Mouse (Mus musculus) right cerebral cortex, postnatal 4 days (tissue): ENCODE data around the gene Ctnnal1.
A peak's percentile ranks its signal among the peaks of the same experiment; 100 is the strongest.

Experiments used
- DNase-seq: peaks from one replicate; pipeline ENCODE4 v3.0.0-alpha.2; 2022

Gene Ctnnal1

DNA sequence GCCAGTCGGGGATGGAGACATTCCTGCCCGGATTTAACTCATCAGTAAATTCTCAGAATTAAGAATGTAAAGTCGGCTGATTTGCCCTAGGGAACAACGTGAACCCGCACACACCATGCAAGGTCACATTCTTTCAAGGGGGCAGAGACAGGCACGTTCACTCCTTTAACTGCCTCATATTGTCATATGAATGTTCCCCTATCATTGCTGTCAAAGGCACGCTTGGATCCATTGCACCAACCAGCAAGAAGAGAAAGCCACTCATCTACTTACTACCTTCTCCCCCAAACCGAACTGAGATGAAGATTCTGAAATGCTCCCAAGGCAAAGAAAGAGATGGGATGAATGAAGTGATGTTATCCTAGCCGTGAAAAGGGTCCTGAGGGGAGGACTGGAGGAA is 6.3 kb downstream of the Ctnnal1 start:
- no peak for DNase-seq

GRCm38 (mm10) chr4:56856371-56856949 is 8.5 kb downstream of the Ctnnal1 start:
- no peak for DNase-seq

- no peak for DNase-seq
Measured at GRCm38 (mm10) chr4:56855935-56856334, 9.1 kb downstream of the Ctnnal1 start.

- DNase-seq, result no peak
Measured at GRCm38 (mm10) chr4:56850724-56851123, 14.3 kb downstream of the Ctnnal1 start.

- no peak for DNase-seq
Measured at GRCm38 (mm10) chr4:56848044-56848443, 16.9 kb downstream of the Ctnnal1 start.

DNA sequence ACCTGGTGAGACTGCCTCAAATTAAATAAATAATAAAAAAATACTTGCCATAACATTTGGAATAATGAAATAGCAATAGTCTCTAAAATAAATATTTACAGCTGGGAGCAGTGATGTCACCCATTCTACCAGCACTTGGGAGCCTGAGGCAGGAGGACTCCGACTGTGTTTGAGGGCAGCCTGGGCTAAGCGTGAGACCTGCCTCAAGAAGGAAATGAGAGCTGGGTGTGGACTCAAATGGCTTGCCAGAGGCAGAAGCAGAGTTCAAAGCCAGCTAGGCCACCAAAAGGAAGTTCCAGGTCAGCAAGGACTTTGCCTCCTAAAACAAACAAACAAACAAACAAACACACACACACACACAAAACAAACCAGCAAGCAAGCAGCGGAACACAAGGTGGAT is 17.6 kb downstream of the Ctnnal1 start:
- no peak for DNase-seq

DNA sequence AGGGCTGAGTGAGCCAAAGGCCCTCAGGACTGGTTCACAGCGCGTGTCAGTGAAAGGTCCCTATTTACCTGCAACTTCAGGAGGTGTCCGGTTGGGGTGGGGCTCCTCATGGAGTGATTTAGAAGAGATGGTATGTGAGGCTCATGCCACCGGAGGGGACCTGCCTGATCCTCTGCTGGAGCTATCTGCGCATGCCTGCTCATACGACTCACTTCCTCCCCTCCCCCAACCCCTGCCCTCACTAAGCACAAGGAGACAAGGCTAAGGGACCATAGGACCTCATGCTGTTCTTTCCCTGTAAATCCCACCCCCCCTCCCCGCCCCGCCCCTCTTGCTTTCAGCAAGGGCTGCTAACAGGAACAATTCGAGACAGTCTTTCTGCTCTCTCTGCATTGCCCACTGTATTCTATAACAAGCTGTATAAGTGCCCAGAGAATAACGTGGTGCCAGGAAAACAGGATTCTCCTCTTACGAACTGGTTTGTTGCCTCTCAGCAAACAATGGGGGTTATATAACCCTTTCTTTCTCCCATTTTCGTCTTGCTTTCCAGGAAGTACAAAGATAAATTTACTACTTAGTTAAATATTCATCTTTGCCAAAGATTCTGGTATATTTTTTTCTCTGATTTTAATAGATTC is 19.0 kb downstream of the Ctnnal1 start:
- no peak for DNase-seq

- DNase-seq, result no peak
Measured at GRCm38 (mm10) chr4:56844911-56845310, 20.1 kb downstream of the Ctnnal1 start.

GRCm38 (mm10) chr4:56843963-56844362 is 21.0 kb downstream of the Ctnnal1 start:
- no peak for DNase-seq

- no peak for DNase-seq
Measured at GRCm38 (mm10) chr4:56842501-56842900, 22.5 kb downstream of the Ctnnal1 start.

DNA sequence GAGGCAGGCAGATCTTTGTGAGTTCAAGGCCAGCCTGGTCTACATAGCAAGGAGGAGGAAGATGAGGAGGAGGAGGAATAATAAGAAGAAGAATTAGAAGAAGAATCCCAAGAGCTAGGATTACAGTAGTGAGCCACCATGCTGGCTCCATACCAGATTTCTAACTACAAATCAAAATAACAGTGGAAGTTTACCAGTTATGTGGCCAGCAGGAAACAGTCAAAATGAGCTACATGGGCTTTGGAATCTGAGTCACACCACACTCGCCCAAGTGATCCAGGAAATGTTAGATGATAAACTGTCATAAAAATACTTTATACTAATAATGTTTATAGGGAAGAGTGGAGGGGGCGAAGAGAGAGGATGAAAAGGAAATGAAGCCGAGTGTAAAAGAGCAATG is 24.7 kb downstream of the Ctnnal1 start:
- DNase-seq, result no peak

GRCm38 (mm10) chr4:56837661-56838060 is 27.3 kb downstream of the Ctnnal1 start:
- no peak for DNase-seq

DNA sequence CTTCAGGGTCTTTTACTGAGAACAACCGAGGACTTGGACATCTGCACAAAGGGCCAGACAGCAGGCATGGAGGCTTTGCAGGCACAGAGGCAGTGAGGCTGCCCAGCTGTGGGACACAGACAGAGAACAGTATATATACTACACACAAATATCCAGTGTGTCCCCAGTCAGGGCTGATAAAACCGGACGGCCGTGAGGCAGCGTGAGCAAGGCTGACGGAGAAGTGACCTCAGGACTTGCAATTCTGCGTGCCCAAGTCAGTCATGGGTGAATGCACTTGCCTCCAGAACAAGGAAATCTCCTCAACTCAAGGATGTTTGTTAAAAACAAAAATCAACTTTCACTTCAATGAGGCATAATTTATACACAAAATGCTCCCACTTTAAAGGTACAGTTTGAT is 33.0 kb downstream of the Ctnnal1 start:
- DNase-seq, result no peak

GRCm38 (mm10) chr4:56831013-56831609 is 33.9 kb downstream of the Ctnnal1 start:
- DNase-seq, result no peak

- DNase-seq, result peak; percentile 13
Measured at GRCm38 (mm10) chr4:56829511-56829921, 35.5 kb downstream of the Ctnnal1 start.

DNA sequence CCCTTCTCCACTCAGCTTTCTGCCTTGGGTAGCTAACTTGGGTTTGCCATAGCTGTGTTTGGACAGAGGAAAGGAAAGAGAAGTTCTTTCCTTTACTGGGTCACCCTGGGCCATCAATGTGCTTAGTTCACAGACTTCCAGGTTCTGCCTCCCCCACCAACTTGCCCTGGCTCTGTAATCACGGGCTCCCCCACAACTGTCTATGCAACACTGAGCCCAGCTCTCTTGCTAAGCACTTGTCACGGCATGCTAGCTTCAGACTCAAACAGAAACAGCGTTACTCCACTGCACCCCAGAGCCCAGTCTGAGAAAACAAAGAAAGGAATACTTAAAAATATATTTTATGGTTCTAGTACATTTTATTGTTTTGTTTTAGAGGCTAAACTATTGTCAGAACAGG is 36.1 kb downstream of the Ctnnal1 start:
- no peak for DNase-seq

DNA sequence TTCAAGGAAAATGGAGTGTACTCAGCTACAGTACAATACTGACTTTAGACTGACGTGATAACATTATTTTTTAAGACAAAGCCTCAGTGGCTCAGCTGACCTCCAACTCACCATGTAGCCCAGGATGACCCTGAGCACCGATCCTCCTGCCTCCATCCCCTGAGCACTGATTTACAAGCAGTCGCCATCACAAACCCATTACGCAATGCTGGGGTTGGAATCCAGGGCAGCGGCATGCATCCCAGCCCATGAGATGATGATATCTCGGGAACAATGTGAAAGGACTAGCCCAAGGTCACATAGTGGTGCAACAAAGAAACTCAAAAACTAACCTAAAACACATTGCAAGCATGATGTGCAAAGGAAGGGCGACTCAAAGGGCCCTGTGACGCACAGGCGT is 40.8 kb downstream of the Ctnnal1 start:
- no peak for DNase-seq

GRCm38 (mm10) chr4:56820017-56820550 is 44.9 kb downstream of the Ctnnal1 start:
- DNase-seq, result no peak

DNA sequence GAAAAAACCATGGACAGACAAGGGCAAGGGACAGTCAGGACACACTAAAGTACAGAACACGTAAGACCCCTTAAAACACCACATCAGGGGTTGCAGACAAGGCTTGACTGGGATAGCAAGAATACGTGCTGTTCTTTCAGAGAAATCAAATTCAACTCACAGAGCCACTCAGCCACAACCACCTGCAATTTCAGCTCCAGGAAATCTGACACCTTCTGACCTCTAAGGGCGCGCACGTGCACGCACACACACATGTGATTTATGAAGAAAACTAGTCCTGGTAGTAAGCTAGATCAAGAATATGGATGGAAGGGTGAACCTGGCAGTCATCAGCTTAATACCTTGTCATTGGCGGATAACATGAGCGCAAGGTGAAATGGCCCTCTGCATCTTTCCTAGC is 49.9 kb downstream of the Ctnnal1 start:
- no peak for DNase-seq

GRCm38 (mm10) chr4:56812096-56812495 is 52.9 kb downstream of the Ctnnal1 start:
- DNase-seq, result no peak

DNA sequence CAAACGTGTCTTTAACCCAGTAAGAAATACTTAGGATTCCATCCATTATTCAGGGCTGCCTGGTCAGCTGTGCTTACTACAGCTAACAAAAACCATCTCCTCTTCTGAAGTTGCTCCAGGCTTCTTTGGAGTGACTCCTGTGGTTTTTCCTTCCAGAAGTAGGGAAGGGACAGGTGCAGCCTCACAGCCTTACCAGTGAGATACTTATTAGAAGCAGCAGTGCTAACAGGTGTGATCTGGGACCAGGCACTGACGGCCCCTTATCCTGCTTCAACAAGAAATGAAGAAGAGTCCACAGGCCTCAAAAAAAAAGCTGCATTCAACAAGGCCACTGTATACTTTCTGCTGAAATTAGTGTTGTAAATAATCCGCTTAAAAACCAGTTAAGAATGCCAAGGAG is 53.3 kb downstream of the Ctnnal1 start:
- no peak for DNase-seq

DNA sequence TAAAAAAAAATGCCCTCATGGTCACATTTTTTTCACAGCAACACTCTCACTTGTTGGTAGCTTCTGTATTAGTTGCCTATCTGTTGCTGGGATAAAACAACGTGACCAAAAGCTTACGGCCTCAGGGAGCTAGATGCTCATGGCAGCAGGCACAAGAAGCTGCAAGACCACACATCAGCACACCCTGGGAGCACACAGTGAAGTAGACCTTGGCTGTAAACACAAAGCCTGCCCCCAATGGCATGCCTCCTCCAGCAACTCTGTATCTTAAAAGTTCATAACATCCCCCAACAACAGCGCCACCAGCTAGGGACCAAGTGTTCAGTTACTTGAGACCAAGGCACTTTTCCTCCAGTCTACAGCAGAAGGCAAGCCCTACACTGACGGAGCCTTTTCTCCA is 55.9 kb downstream of the Ctnnal1 start:
- DNase-seq, result no peak

DNA sequence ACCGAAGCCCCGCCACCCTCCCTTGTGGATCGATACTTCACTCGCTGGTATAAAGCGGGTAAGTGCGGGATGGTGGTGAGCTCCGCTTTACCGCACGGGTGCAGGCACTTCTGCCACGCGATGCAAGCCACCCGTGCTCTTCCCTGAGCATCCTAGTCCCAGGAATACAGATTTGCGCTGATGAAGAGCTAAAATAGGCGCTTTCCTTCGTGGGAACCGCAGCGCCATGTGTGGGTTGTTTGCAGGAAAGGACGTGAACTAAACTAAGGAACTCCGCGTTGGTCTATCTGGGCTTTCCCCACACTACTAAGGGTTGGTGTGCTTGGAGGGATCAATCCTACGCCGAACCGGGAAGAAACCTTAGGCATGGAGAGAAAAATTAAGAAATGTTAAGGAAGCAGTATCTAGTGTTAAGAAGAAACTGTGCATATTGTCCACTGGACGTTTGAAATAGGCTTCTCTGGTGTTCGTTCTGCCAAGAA is 62.3 kb downstream of the Ctnnal1 start:
- DNase-seq, result no peak
